Mouse (Mus musculus) midbrain, embryonic 16.5 days (tissue): Measurements from ENCODE around the gene A730046J19Rik. TPM values are rescaled to one million over a fixed set of nuclear protein-coding genes. Genes with fewer than 3 reads are reported as not detected.
A peak's percentile ranks its signal among the peaks of the same experiment; 100 is the strongest.

ENCODE experiments used
- ATAC-seq: fragments of 200-750 bp; cut with Nextera tagmentation; 2 replicates; pipeline ENCODE4 v1.8.0; 2017; ENCODE audit warnings: moderate TSS enrichment
- H3K27ac ChIP-seq: fragments of 300-500 bp; sonication (generic); 2 replicates; pipeline ENCODE4 v1.5.1; 2014; ENCODE audit warnings: mild to moderate bottlenecking, low read length, mixed read lengths
- H3K27me3 ChIP-seq: fragments of 300-500 bp; sonication (generic); 2 replicates; pipeline ENCODE4 v1.6.1; 2014; ENCODE audit warnings: low read depth, low read length, mixed read lengths; ENCODE audit not compliant: control insufficient read depth, insufficient read depth
- H3K36me3 ChIP-seq: fragments of 300-500 bp; sonication (generic); 2 replicates; pipeline ENCODE4 v1.6.1; 2014; ENCODE audit warnings: mild to moderate bottlenecking, low read length, moderate library complexity, mixed read lengths; ENCODE audit not compliant: control insufficient read depth, insufficient read depth
- H3K4me1 ChIP-seq: fragments of 300-500 bp; sonication (generic); 2 replicates; pipeline ENCODE4 v1.6.1; 2014; ENCODE audit warnings: mild to moderate bottlenecking, low read length, mixed read lengths; ENCODE audit not compliant: control insufficient read depth, insufficient read depth
- H3K4me2 ChIP-seq: fragments of 300-500 bp; sonication (generic); 2 replicates; pipeline ENCODE4 v1.6.1; 2014; ENCODE audit warnings: mild to moderate bottlenecking, low read length, mixed read lengths
- H3K4me3 ChIP-seq: fragments of 300-500 bp; sonication (generic); 2 replicates; pipeline ENCODE4 v1.5.1; 2014; ENCODE audit warnings: low read depth, mild to moderate bottlenecking, low read length, moderate library complexity, mixed read lengths
- H3K9ac ChIP-seq: fragments of 300-500 bp; sonication (generic); 2 replicates; pipeline ENCODE4 v1.6.1; 2014; ENCODE audit warnings: low read depth, low read length, mixed read lengths
- H3K9me3 ChIP-seq: fragments of 300-500 bp; sonication (generic); replicated peaks from 2 replicates; pipeline ENCODE4 v1.6.1; 2014; ENCODE audit warnings: mild to moderate bottlenecking, low read length, mixed read lengths; ENCODE audit not compliant: control insufficient read depth, poor library complexity, severe bottlenecking
- WGBS: fragments of 180-500 bp; shearing (Covaris S2); extraction: QIAGEN DNeasy Blood & Tissue Kit; methylation state at CpG from one replicate; pipeline ENCODE4 v1.1.7; 2014; 5-methylcytosine and 5-hydroxymethylcytosine counted together
- polyA plus RNA-seq: library from polyadenylated mRNA; unstranded; fragments of >200 nt; fragmentation: Nextera tagmentation; extraction: Ambion mirVana; gene quantifications from 2 replicates; pipeline ENCODE4 v1.2.1, GENCODE M21; 2015

Gene A730046J19Rik
- polyA plus RNA-seq = 0.46 and 0.57 TPM in 2 replicates

GRCm38 (mm10) chrX:144153523-144153922 is at the start of gene A730046J19Rik:
Gene A730046J19Rik, plus strand, starts transcription at chrX:144153695.
- H3K9ac ChIP-seq = no peak within 1 kb of the TSS
- no peak for ATAC-seq
- no peaks in the 10 kb centered on the region for H3K36me3 ChIP-seq
- H3K4me2 ChIP-seq = peak within 1 kb of the TSS; percentile 55
- no peak within 1 kb of the TSS for H3K27ac ChIP-seq
- H3K4me3 ChIP-seq = peak within 1 kb of the TSS; percentile 23; the same call in 1 of the 2 replicates
- H3K4me1 ChIP-seq = no peaks in the 10 kb centered on the region
- no peaks in the 10 kb centered on the region for H3K9me3 ChIP-seq
- 11% methylated on average over 8 of the region's 8 CpGs for WGBS
- no peaks in the 10 kb centered on the region for H3K27me3 ChIP-seq

- Histone ChIP-seq H3K27ac (no peak overlapping the region), H3K4me3 (no peak overlapping the region), H3K9ac (no peak overlapping the region), H3K27me3 (no peaks in the 10 kb centered on the region), H3K4me2 (no peak overlapping the region), H3K9me3 (no peaks in the 10 kb centered on the region), H3K4me1 (no peaks in the 10 kb centered on the region), H3K36me3 (no peaks in the 10 kb centered on the region)
- no peak for ATAC-seq
- WGBS = 75% methylated on average over 2 of the region's 2 CpGs
Observed at GRCm38 (mm10) chrX:144104619-144105416, 48.7 kb upstream of the A730046J19Rik start.

- Histone ChIP-seq H3K4me3 (no peak overlapping the region), H3K27ac (no peak overlapping the region), H3K9ac (no peak overlapping the region), H3K4me1 (no peaks in the 10 kb centered on the region), H3K36me3 (no peaks in the 10 kb centered on the region), H3K27me3 (no peaks in the 10 kb centered on the region), H3K4me2 (no peak overlapping the region), H3K9me3 (no peaks in the 10 kb centered on the region)
- no peak for ATAC-seq
- 83% methylated on average over 1 of the region's 1 CpGs for WGBS
Observed at GRCm38 (mm10) chrX:144136281-144136680, 17.2 kb upstream of the A730046J19Rik start.

GRCm38 (mm10) chrX:144149987-144150386 is 3.5 kb upstream of the A730046J19Rik start:
- ATAC-seq = no peak
- WGBS = 41% methylated on average over 2 of the region's 2 CpGs
- Histone ChIP-seq H3K27me3 (no peaks in the 10 kb centered on the region), H3K9me3 (no peaks in the 10 kb centered on the region), H3K36me3 (no peaks in the 10 kb centered on the region), H3K9ac (no peak overlapping the region), H3K4me3 (no peak overlapping the region), H3K4me1 (no peaks in the 10 kb centered on the region), H3K27ac (no peak overlapping the region), H3K4me2 (no peak overlapping the region)

GRCm38 (mm10) chrX:144154111-144154510 is 616 bp downstream of the A730046J19Rik start:
- ATAC-seq = no peak
- Histone ChIP-seq H3K4me2 (peak overlapping the region; percentile 55; the same call in 1 of the 2 replicates), H3K9me3 (no peaks in the 10 kb centered on the region), H3K4me1 (no peaks in the 10 kb centered on the region), H3K27me3 (no peaks in the 10 kb centered on the region), H3K27ac (no peak overlapping the region), H3K4me3 (peak overlapping the region; percentile 23; the same call in 1 of the 2 replicates), H3K9ac (no peak overlapping the region), H3K36me3 (no peaks in the 10 kb centered on the region)
- 45% methylated on average over 7 of the region's 7 CpGs for WGBS

- no peak overlapping the region for H3K4me3 ChIP-seq
- peak overlapping the region; percentile 3; the same call in 1 of the 2 replicates for H3K4me2 ChIP-seq
Observed at GRCm38 (mm10) chrX:144162936-144163335, 9.4 kb downstream of the A730046J19Rik start.

More at GRCm38 (mm10) chrX:144162936-144163335, 9.4 kb downstream of the A730046J19Rik start:
- Histone ChIP-seq H3K9me3 (no peaks in the 10 kb centered on the region), H3K36me3 (no peaks in the 10 kb centered on the region), H3K9ac (no peak overlapping the region), H3K27ac (no peak overlapping the region), H3K27me3 (no peaks in the 10 kb centered on the region), H3K4me1 (no peaks in the 10 kb centered on the region)
- ATAC-seq = peak; percentile 82
- WGBS = 37% methylated on average over 5 of the region's 5 CpGs

Other genes with a start within 250 kb of the A730046J19Rik start
- gene Dcx, start 220.4 kb upstream of the A730046J19Rik start, polyA plus RNA-seq = 266 and 338 TPM in 2 replicates
- gene Alg13, start 164.1 kb downstream of the A730046J19Rik start, polyA plus RNA-seq = 10.0 and 11.1 TPM in 2 replicates